Mouse (Mus musculus): ENCODE measurements around the gene Sult6b2. TPM values are rescaled to one million over a fixed set of nuclear protein-coding genes. Genes with fewer than 3 reads are reported as not detected.
A peak's percentile ranks its signal among the peaks of the same experiment; 100 is the strongest.

Gene Sult6b2
- polyA plus RNA-seq, 1 experiment from 2014 or later, result not detected

GRCm38 (mm10) chr6:142767305-142767704, 37.0 kb downstream of the Sult6b2 start:
- WGBS, result 91% methylated on average over 9 of the region's 9 CpGs
- Histone ChIP-seq H3K9ac (no peak overlapping the region), H3K36me3 (peaks cover 57% of the 10 kb centered on the region), H3K27me3 (no peaks in the 10 kb centered on the region), H3K4me3 (no peak overlapping the region), H3K4me1 (replicated peaks) (no peaks in the 10 kb centered on the region), H3K4me2 (no peak overlapping the region), H3K27ac (replicated peaks) (no peak overlapping the region), H3K9me3 (no peaks in the 10 kb centered on the region)
- ATAC-seq (ENCODE audit: low FRiP score, low read depth), result no peak

GRCm38 (mm10) chr6:142764933-142765332, 39.4 kb downstream of the Sult6b2 start:
- 50% methylated on average over 2 of the region's 2 CpGs for WGBS
- no peaks in the 10 kb centered on the region for H3K9me3 ChIP-seq
- ATAC-seq (ENCODE audit: low FRiP score, low read depth), result no peak
- H3K4me3 ChIP-seq, result no peak overlapping the region
- H3K36me3 ChIP-seq, result peaks cover 39% of the 10 kb centered on the region
- no peak overlapping the region for H3K4me2 ChIP-seq
- H3K4me1 ChIP-seq (replicated peaks), result no peaks in the 10 kb centered on the region
- no peaks in the 10 kb centered on the region for H3K27me3 ChIP-seq
- H3K27ac ChIP-seq (replicated peaks), result no peak overlapping the region
- H3K9ac ChIP-seq, result no peak overlapping the region

- whole genome bisulfite sequencing, result 94% methylated on average over 2 of the region's 2 CpGs
- H3K27ac ChIP-seq (replicated peaks), result no peak overlapping the region
Measured at GRCm38 (mm10) chr6:142759633-142760032, 44.7 kb downstream of the Sult6b2 start.

GRCm38 (mm10) chr6:142758562-142758961, 45.7 kb downstream of the Sult6b2 start:
- 0 out of 2 replicates have a peak, but pooled peaks cover 3% of the 10 kb centered on the region for H3K36me3 ChIP-seq
- peak overlapping the region; percentile 67 for H3K4me2 ChIP-seq
- no peak overlapping the region for H3K4me3 ChIP-seq
- ATAC-seq (ENCODE audit: low FRiP score, low read depth), result no peak
- WGBS, result 93% methylated on average over 6 of the region's 6 CpGs
- no peak overlapping the region for H3K9ac ChIP-seq
- H3K27me3 ChIP-seq, result 0 out of 2 replicates have a peak, but pooled peaks cover 6% of the 10 kb centered on the region
- H3K9me3 ChIP-seq, result no peaks in the 10 kb centered on the region
- H3K4me1 ChIP-seq (replicated peaks), result peaks cover 23% of the 10 kb centered on the region
- H3K27ac ChIP-seq (replicated peaks), result no peak overlapping the region

More at GRCm38 (mm10) chr6:142759633-142760032, 44.7 kb downstream of the Sult6b2 start:
- Histone ChIP-seq H3K4me2 (no peak overlapping the region), H3K4me1 (replicated peaks) (peaks cover 23% of the 10 kb centered on the region), H3K9me3 (no peaks in the 10 kb centered on the region), H3K9ac (no peak overlapping the region), H3K27me3 (0 out of 2 replicates have a peak, but pooled peaks cover 3% of the 10 kb centered on the region), H3K4me3 (no peak overlapping the region), H3K36me3 (0 out of 2 replicates have a peak, but pooled peaks cover 3% of the 10 kb centered on the region)
- no peak for ATAC-seq (ENCODE audit: low FRiP score, low read depth)

GRCm38 (mm10) chr6:142757976-142758375, 46.3 kb downstream of the Sult6b2 start:
- Histone ChIP-seq H3K36me3 (0 out of 2 replicates have a peak, but pooled peaks cover 3% of the 10 kb centered on the region), H3K9ac (peak overlapping the region; percentile 91), H3K9me3 (no peaks in the 10 kb centered on the region), H3K4me2 (peak overlapping the region; percentile 67), H3K4me1 (replicated peaks) (peaks cover 23% of the 10 kb centered on the region), H3K4me3 (peak overlapping the region; percentile 95), H3K27ac (replicated peaks) (0 out of 2 replicates have a peak overlapping the region, but pooled peaks have one; percentile 93), H3K27me3 (0 out of 2 replicates have a peak, but pooled peaks cover 7% of the 10 kb centered on the region)
- 92% methylated on average over 6 of the region's 6 CpGs for WGBS
- ATAC-seq (ENCODE audit: low FRiP score, low read depth), result no peak

- Histone ChIP-seq H3K4me1 (replicated peaks) (peaks cover 23% of the 10 kb centered on the region), H3K9ac (peak overlapping the region; percentile 91), H3K4me3 (peak overlapping the region; percentile 95), H3K36me3 (0 out of 2 replicates have a peak, but pooled peaks cover 3% of the 10 kb centered on the region), H3K27me3 (0 out of 2 replicates have a peak, but pooled peaks cover 10% of the 10 kb centered on the region), H3K27ac (replicated peaks) (peak overlapping the region; percentile 93), H3K4me2 (peak overlapping the region; percentile 67), H3K9me3 (no peaks in the 10 kb centered on the region)
- no peak for ATAC-seq (ENCODE audit: low FRiP score, low read depth)
- WGBS, result 38% methylated on average over 10 of the region's 10 CpGs
Measured at GRCm38 (mm10) chr6:142757334-142757965, 46.9 kb downstream of the Sult6b2 start.

GRCm38 (mm10) chr6:142756507-142757333, 47.6 kb downstream of the Sult6b2 start, which contains the start of gene Cmas:
Gene Cmas, plus strand, starts transcription at chr6:142756686.
- peak; percentile 94 for ATAC-seq (ENCODE audit: low FRiP score, low read depth)
- H3K27ac ChIP-seq (replicated peaks), result peak within 1 kb of the TSS; percentile 93
- peaks cover 23% of the 10 kb centered on the region for H3K4me1 ChIP-seq (replicated peaks)
- H3K27me3 ChIP-seq, result 0 out of 2 replicates have a peak, but pooled peaks cover 10% of the 10 kb centered on the region
- peak within 1 kb of the TSS; percentile 67 for H3K4me2 ChIP-seq
- WGBS, result under 1% methylated on average over 68 of the region's 68 CpGs
- H3K4me3 ChIP-seq, result peak within 1 kb of the TSS; percentile 95
- H3K9ac ChIP-seq, result peak within 1 kb of the TSS; percentile 91
- no peaks in the 10 kb centered on the region for H3K9me3 ChIP-seq
- 0 out of 2 replicates have a peak, but pooled peaks cover 3% of the 10 kb centered on the region for H3K36me3 ChIP-seq

- no peaks in the 10 kb centered on the region for H3K36me3 ChIP-seq
- no peak overlapping the region for H3K4me2 ChIP-seq
- H3K4me1 ChIP-seq (replicated peaks), result peaks cover 4% of the 10 kb centered on the region
- H3K27me3 ChIP-seq, result 0 out of 2 replicates have a peak, but pooled peaks cover 10% of the 10 kb centered on the region
- H3K9ac ChIP-seq, result no peak overlapping the region
- no peak for ATAC-seq (ENCODE audit: low FRiP score, low read depth)
- no peaks in the 10 kb centered on the region for H3K9me3 ChIP-seq
- no peak overlapping the region for H3K27ac ChIP-seq (replicated peaks)
- no peak overlapping the region for H3K4me3 ChIP-seq
- 41% methylated on average over 14 of the region's 14 CpGs for WGBS
Measured at GRCm38 (mm10) chr6:142752331-142753246, 51.7 kb downstream of the Sult6b2 start.

- no peaks in the 10 kb centered on the region for H3K4me1 ChIP-seq (replicated peaks)
- no peaks in the 10 kb centered on the region for H3K36me3 ChIP-seq
- H3K9ac ChIP-seq, result no peak overlapping the region
- H3K4me3 ChIP-seq, result no peak overlapping the region
- no peak overlapping the region for H3K27ac ChIP-seq (replicated peaks)
- ATAC-seq (ENCODE audit: low FRiP score, low read depth), result peak; percentile 67
- peak overlapping the region; percentile 33 for H3K4me2 ChIP-seq
- H3K9me3 ChIP-seq, result no peaks in the 10 kb centered on the region
- 0 out of 2 replicates have a peak, but pooled peaks cover 10% of the 10 kb centered on the region for H3K27me3 ChIP-seq
- 59% methylated on average over 9 of the region's 9 CpGs for WGBS
Measured at GRCm38 (mm10) chr6:142751365-142751764, 52.9 kb downstream of the Sult6b2 start.

GRCm38 (mm10) chr6:142748057-142748708, 56.1 kb downstream of the Sult6b2 start:
- H3K36me3 ChIP-seq, result no peaks in the 10 kb centered on the region
- H3K4me3 ChIP-seq, result no peak overlapping the region
- H3K27me3 ChIP-seq, result 0 out of 2 replicates have a peak, but pooled peaks cover 3% of the 10 kb centered on the region
- H3K9ac ChIP-seq, result no peak overlapping the region
- no peaks in the 10 kb centered on the region for H3K4me1 ChIP-seq (replicated peaks)
- 76% methylated on average over 8 of the region's 8 CpGs for WGBS
- no peak for ATAC-seq (ENCODE audit: low FRiP score, low read depth)
- H3K4me2 ChIP-seq, result no peak overlapping the region
- H3K9me3 ChIP-seq, result no peaks in the 10 kb centered on the region
- no peak overlapping the region for H3K27ac ChIP-seq (replicated peaks)

- Histone ChIP-seq H3K4me2 (no peak overlapping the region), H3K36me3 (no peaks in the 10 kb centered on the region), H3K4me1 (replicated peaks) (no peaks in the 10 kb centered on the region), H3K27me3 (no peaks in the 10 kb centered on the region), H3K9ac (no peak overlapping the region), H3K9me3 (no peaks in the 10 kb centered on the region), H3K4me3 (no peak overlapping the region), H3K27ac (replicated peaks) (no peak overlapping the region)
- no peak for ATAC-seq (ENCODE audit: low FRiP score, low read depth)
- WGBS, result 80% methylated on average over 2 of the region's 2 CpGs
Measured at GRCm38 (mm10) chr6:142747165-142747564, 57.1 kb downstream of the Sult6b2 start.

Data from hindbrain, embryonic 15.5 days (tissue).